Mouse (Mus musculus): ENCODE measurements around the gene Selenbp2.
A peak's percentile ranks its signal among the peaks of the same experiment; 100 is the strongest.
"Not testable (repeated sequence)": the region's sequence is repeated elsewhere in the genome, so short reads cannot be mapped to it uniquely, and the experiment has no call there.

DNA sequence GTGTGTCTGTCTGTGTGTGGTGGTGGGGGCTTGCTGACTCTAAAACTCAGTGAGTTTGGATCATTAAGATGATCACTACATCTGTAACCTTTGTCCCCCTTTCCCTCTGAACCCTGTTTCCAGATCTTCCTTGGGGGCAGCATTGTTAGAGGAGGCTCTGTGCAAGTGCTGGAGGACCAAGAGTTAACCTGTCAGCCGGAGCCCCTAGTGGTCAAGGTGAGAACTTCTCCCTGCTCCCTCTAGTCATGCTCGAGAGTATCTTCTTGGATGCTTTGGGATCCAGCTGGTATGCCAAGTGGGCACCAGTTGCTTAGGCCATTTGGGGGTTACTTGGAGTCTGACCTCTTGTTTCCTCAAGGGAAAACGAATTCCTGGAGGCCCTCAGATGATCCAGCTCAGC, 10.0 kb downstream of the Selenbp2 start:
- not testable (repeated sequence) for TF ChIP-seq POLR2A (IDR thresholded peaks at IDR 0.05; ENCODE audit: low read depth, low read length)
- peak; percentile 37; the same call in 1 of the 2 replicates for TF ChIP-seq CTCF (IDR thresholded peaks at IDR 0.05; ENCODE audit: extremely low read depth, insufficient read length, insufficient replicate concordance, low read depth, low read length)
